Mouse (Mus musculus): ENCODE results near the gene Gtsf2.

- TF ChIP-seq CTCF (IDR thresholded peaks at IDR 0.05; ENCODE audit: control insufficient read depth, insufficient read depth, low read length), result no peak
- TF ChIP-seq POLR2A (IDR thresholded peaks at IDR 0.05; ENCODE audit: borderline replicate concordance, control insufficient read depth, low read depth, low read length), result no peak
Observed at GRCm38 (mm10) chr15:103488336-103488735, 40.1 kb upstream of the Gtsf2 start.
